Mouse (Mus musculus) central nervous system, embryonic 14 days (tissue): Measurements from ENCODE around the gene Gm13278. TPM values are rescaled to one million over a fixed set of nuclear protein-coding genes. Genes with fewer than 3 reads are reported as not detected.

Experiments used
- polyA plus RNA-seq: library from polyadenylated mRNA; depleted of rRNA; stranded (reverse); fragments of >200 nt; gene quantifications from 2 replicates; pipeline ENCODE4 v1.2.3, GENCODE M21; 2012; rRNA removed

Gene Gm13278
- polyA plus RNA-seq, 1 experiment = not detected

Other genes starting within 250 kb of the Gm13278 start
- gene Ifna15, start 233.3 kb upstream of the Gm13278 start, polyA plus RNA-seq = not detected in 2 replicates
- not detected in 2 replicates for gene Ifna14, start 219.8 kb upstream of the Gm13278 start, polyA plus RNA-seq
- not detected in 2 replicates for gene Ifna9, start 199.2 kb upstream of the Gm13278 start, polyA plus RNA-seq
- gene Ifna12, start 188.2 kb upstream of the Gm13278 start, polyA plus RNA-seq = not detected in 2 replicates
- not detected in 2 replicates for gene C87499, start 157.1 kb upstream of the Gm13278 start, polyA plus RNA-seq
- gene Ifna13, start 147.1 kb upstream of the Gm13278 start, polyA plus RNA-seq = not detected in 2 replicates
- gene Ifna16, start 114.6 kb upstream of the Gm13278 start, polyA plus RNA-seq = not detected in 2 replicates
- gene Ifna2, start 107.6 kb upstream of the Gm13278 start, polyA plus RNA-seq = not detected in 2 replicates
- gene Ifnab, start 100.2 kb upstream of the Gm13278 start, polyA plus RNA-seq = not detected in 2 replicates
- gene Gm26566, start 69.7 kb upstream of the Gm13278 start, polyA plus RNA-seq = 1.2 and 1.6 TPM in 2 replicates
- gene Klhl9, start 69.1 kb upstream of the Gm13278 start, polyA plus RNA-seq = 43.1 and 44.2 TPM in 2 replicates
- gene Gm13271, start 36.7 kb upstream of the Gm13278 start, polyA plus RNA-seq = not detected in 2 replicates
- 0.06 TPM in 1 of 2 replicates, not detected in the other for gene Gm13283, start 31.4 kb upstream of the Gm13278 start, polyA plus RNA-seq
- not detected in 2 replicates for gene Gm13290, start 17.7 kb upstream of the Gm13278 start, polyA plus RNA-seq
- not detected in 2 replicates for gene Gm13289, start 14.6 kb upstream of the Gm13278 start, polyA plus RNA-seq
- not detected in 2 replicates for gene Gm13272, start 11.7 kb upstream of the Gm13278 start, polyA plus RNA-seq
- gene Ifnz, start 9.4 kb upstream of the Gm13278 start, polyA plus RNA-seq = not detected in 2 replicates
- not detected in 2 replicates for gene Gm13276, start 5.8 kb upstream of the Gm13278 start, polyA plus RNA-seq
- gene Gm13277, start 2.9 kb upstream of the Gm13278 start, polyA plus RNA-seq = not detected in 2 replicates
- gene Gm13275, start 2.9 kb downstream of the Gm13278 start, polyA plus RNA-seq = not detected in 2 replicates
- gene Gm13279, start 5.8 kb downstream of the Gm13278 start, polyA plus RNA-seq = not detected in 2 replicates
- gene Gm13285, start 8.1 kb downstream of the Gm13278 start, polyA plus RNA-seq = not detected in 2 replicates
- not detected in 2 replicates for gene Gm13287, start 11.7 kb downstream of the Gm13278 start, polyA plus RNA-seq
- 0.01 TPM in 1 of 2 replicates, not detected in the other for gene Gm13288, start 14.0 kb downstream of the Gm13278 start, polyA plus RNA-seq
- not detected in 2 replicates for gene Ifna7, start 24.7 kb downstream of the Gm13278 start, polyA plus RNA-seq
- gene Ifna11, start 28.4 kb downstream of the Gm13278 start, polyA plus RNA-seq = not detected in 2 replicates
- gene Ifna6, start 35.9 kb downstream of the Gm13278 start, polyA plus RNA-seq = not detected in 2 replicates
- not detected in 2 replicates for gene Ifna5, start 44.0 kb downstream of the Gm13278 start, polyA plus RNA-seq
- gene Ifna4, start 50.3 kb downstream of the Gm13278 start, polyA plus RNA-seq = not detected in 2 replicates
- gene Ifna1, start 58.5 kb downstream of the Gm13278 start, polyA plus RNA-seq = not detected in 2 replicates
- gene Ifne, start 88.7 kb downstream of the Gm13278 start, polyA plus RNA-seq = not detected in 2 replicates